Mouse (Mus musculus) liver, postnatal 0 days (tissue): ENCODE measurements around the gene Bdh2.

ENCODE experiments used
- CTCF ChIP-seq: sonication (generic); IDR thresholded peaks from 2 replicates; pipeline ENCODE4 v1.5.1; 2016; ENCODE audit warnings: antibody characterized with exemption, low read depth
- EP300 ChIP-seq: IDR thresholded peaks from 2 replicates; pipeline ENCODE4 v1.6.1; 2016; ENCODE audit warnings: antibody characterized with exemption, low read depth, mild to moderate bottlenecking

- TF ChIP-seq EP300, result no peak
- no peak for TF ChIP-seq CTCF
These were observed 29.2 kb upstream of the Bdh2 start for GRCm38 (mm10) chr3:135251825-135252224.
